Mouse (Mus musculus) forebrain, postnatal 0 days (tissue): Measurements from ENCODE around the gene Tor2a. TPM values are rescaled to one million over a fixed set of nuclear protein-coding genes. Genes with fewer than 3 reads are reported as not detected.

Experiments used
- ATAC-seq: fragments of 200-750 bp; cut with Nextera tagmentation; 2 replicates; pipeline ENCODE4 v1.8.0; 2017; ENCODE audit warnings: mild to moderate bottlenecking, moderate library complexity
- DNase-seq: peaks from one replicate; pipeline ENCODE4 v3.0.0-alpha.2; 2015
- H3K27ac ChIP-seq: fragments of 300-500 bp; sonication (generic); 2 replicates; pipeline ENCODE4 v1.5.1; 2014; ENCODE audit warnings: low read depth, mild to moderate bottlenecking, antibody characterized with exemption, low read length, moderate library complexity, mixed read lengths
- H3K27me3 ChIP-seq: fragments of 300-500 bp; sonication (generic); 2 replicates; pipeline ENCODE4 v1.6.1; 2014; ENCODE audit warnings: mild to moderate bottlenecking, low read length, mixed read lengths; ENCODE audit not compliant: insufficient read depth
- H3K36me3 ChIP-seq: fragments of 300-500 bp; sonication (generic); 2 replicates; pipeline ENCODE4 v1.6.1; 2014; ENCODE audit warnings: mild to moderate bottlenecking, moderate library complexity; ENCODE audit not compliant: insufficient read depth
- H3K4me1 ChIP-seq: fragments of 300-500 bp; sonication (generic); 2 replicates; pipeline ENCODE4 v1.6.1; 2014; ENCODE audit warnings: antibody characterized with exemption; ENCODE audit not compliant: insufficient read depth
- H3K4me2 ChIP-seq: fragments of 300-500 bp; sonication (generic); 2 replicates; pipeline ENCODE4 v1.6.1; 2014; ENCODE audit warnings: low read depth, mild to moderate bottlenecking, moderate library complexity
- H3K4me3 ChIP-seq: fragments of 300-500 bp; sonication (generic); 2 replicates; pipeline ENCODE4 v1.5.1; 2014; ENCODE audit warnings: low read depth, low read length, mixed read lengths
- H3K9ac ChIP-seq: fragments of 300-500 bp; sonication (generic); 2 replicates; pipeline ENCODE4 v1.6.1; 2014; ENCODE audit warnings: mild to moderate bottlenecking
- H3K9me3 ChIP-seq: fragments of 300-500 bp; sonication (generic); 2 replicates; pipeline ENCODE4 v1.6.1; 2016; ENCODE audit warnings: low read length
- CTCF ChIP-seq: sonication (generic); IDR thresholded peaks from 2 replicates; pipeline ENCODE4 v1.5.1; 2016; ENCODE audit warnings: antibody characterized with exemption, control low read depth, low read depth
- WGBS: fragments of 180-500 bp; shearing (Covaris S2); extraction: QIAGEN DNeasy Blood & Tissue Kit; methylation state at CpG from one replicate; pipeline ENCODE4 v1.1.7; 2014; 5-methylcytosine and 5-hydroxymethylcytosine counted together
- polyA plus RNA-seq: library from polyadenylated mRNA; unstranded; fragments of >200 nt; fragmentation: Nextera tagmentation; extraction: Ambion mirVana; gene quantifications from 2 replicates; pipeline ENCODE4 v1.2.1, GENCODE M21; 2015
- total RNA-seq: library from RNA; depleted of rRNA; stranded (reverse); fragments of >200 nt; gene quantifications from 2 replicates; pipeline ENCODE4 v1.2.3, GENCODE M21; 2014

Gene Tor2a
- total and polyA plus RNA-seq, 2 experiments from 2014 or later, result 44.8 to 54.3 TPM

GRCm38 (mm10) chr2:32750199-32750598 lies 6.8 kb upstream of the Tor2a start:
- ATAC-seq, result no peak
- 73% methylated on average over 7 of the region's 7 CpGs for WGBS

DNA sequence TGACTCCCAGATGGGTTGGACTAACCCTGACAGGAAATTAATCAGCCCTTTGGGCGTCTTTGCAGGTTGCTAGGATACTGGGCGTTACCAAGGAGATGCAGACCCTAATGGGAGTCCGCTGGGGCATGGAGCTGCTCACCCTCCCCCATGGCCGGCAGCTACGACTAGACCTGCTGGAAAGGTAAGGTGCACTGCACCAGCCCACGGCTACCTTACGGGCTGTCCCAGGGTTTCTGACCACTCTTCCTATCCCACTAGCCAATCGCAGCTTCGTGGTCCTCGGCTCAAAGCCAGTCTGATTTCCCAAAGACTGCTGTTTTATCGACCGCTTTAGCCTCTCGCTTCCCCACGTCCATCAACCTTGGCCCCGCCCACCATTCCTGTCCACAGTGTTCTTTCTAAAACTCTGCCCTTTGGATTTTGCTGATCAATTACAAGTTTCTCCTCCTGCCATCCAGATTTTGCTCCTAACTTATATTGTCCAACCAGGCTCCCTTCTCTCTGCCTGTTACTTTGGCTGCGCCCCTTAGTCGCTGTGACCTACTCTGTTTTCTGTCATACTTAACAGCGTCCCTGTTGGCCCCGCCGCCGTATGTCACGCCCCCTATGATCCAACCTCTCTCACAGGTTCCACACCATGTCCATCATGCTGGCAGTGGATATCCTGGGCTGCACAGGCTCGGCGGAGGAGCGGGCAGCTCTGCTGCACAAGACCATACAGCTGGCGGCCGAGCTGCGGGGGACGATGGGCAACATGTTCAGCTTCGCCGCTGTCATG lies 6.0 kb upstream of the Tor2a start:
- DNase-seq (peak; percentile 36), ATAC-seq (peak; percentile 83)
- peaks cover 85% of the 10 kb centered on the region for H3K36me3 ChIP-seq
- 10% methylated on average over 31 of the region's 31 CpGs for WGBS
- H3K9ac ChIP-seq, result no peak overlapping the region
- no peaks in the 10 kb centered on the region for H3K4me1 ChIP-seq
- peak overlapping the region; percentile 13 for H3K4me2 ChIP-seq
- no peaks in the 10 kb centered on the region for H3K9me3 ChIP-seq
- no peaks in the 10 kb centered on the region for H3K27me3 ChIP-seq
- no peak overlapping the region for H3K27ac ChIP-seq
- TF ChIP-seq CTCF, result no peak
- no peak overlapping the region for H3K4me3 ChIP-seq

More at GRCm38 (mm10) chr2:32750199-32750598, 6.8 kb upstream of the Tor2a start:
- H3K36me3 ChIP-seq, result peaks cover 94% of the 10 kb centered on the region
- 0 out of 2 replicates have a peak, but pooled peaks have one; percentile 13 for TF ChIP-seq CTCF
- DNase-seq, result no peak
- no peak overlapping the region for H3K4me3 ChIP-seq
- no peaks in the 10 kb centered on the region for H3K27me3 ChIP-seq
- H3K4me2 ChIP-seq, result no peak overlapping the region
- H3K4me1 ChIP-seq, result no peaks in the 10 kb centered on the region
- no peak overlapping the region for H3K27ac ChIP-seq
- H3K9me3 ChIP-seq, result no peaks in the 10 kb centered on the region
- H3K9ac ChIP-seq, result no peak overlapping the region

DNA sequence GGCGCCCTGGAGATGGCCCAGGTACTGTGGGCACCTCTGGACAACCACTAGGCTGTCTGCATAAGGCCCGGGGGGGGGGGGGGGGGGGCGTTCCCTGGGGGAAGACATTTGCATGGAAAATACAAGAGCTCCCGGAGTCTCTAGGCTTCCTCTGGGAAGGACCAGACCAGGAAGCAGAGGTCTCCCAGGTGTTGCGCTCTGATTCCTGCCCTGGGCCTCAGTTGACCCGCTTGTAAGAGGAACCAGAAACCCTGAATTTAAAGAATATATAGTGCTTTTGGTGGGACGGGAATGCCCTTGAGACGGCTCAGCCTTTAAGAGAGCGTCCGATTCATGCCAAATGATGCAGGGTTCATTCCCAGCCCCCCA lies 5.4 kb upstream of the Tor2a start:
- ATAC-seq (no peak), DNase-seq (no peak)
- Histone ChIP-seq H3K9ac (0 out of 2 replicates have a peak overlapping the region, but pooled peaks have one; percentile 10), H3K27ac (no peak overlapping the region), H3K4me2 (peak overlapping the region; percentile 13), H3K4me3 (no peak overlapping the region), H3K36me3 (peaks cover 79% of the 10 kb centered on the region), H3K4me1 (no peaks in the 10 kb centered on the region), H3K9me3 (no peaks in the 10 kb centered on the region), H3K27me3 (no peaks in the 10 kb centered on the region)
- TF ChIP-seq CTCF, result no peak
- 25% methylated on average over 10 of the region's 10 CpGs for WGBS

- ATAC-seq (no peak), DNase-seq (no peak)
- no peaks in the 10 kb centered on the region for H3K9me3 ChIP-seq
- no peak overlapping the region for H3K27ac ChIP-seq
- no peak overlapping the region for H3K4me2 ChIP-seq
- H3K4me3 ChIP-seq, result no peak overlapping the region
- peak; percentile 30; the same call in 1 of the 2 replicates for TF ChIP-seq CTCF
- WGBS, result 66% methylated on average over 10 of the region's 10 CpGs
- H3K9ac ChIP-seq, result no peak overlapping the region
- no peaks in the 10 kb centered on the region for H3K27me3 ChIP-seq
- peaks cover 74% of the 10 kb centered on the region for H3K36me3 ChIP-seq
- no peaks in the 10 kb centered on the region for H3K4me1 ChIP-seq
Measured at GRCm38 (mm10) chr2:32752181-32752580, 4.9 kb upstream of the Tor2a start.

DNA sequence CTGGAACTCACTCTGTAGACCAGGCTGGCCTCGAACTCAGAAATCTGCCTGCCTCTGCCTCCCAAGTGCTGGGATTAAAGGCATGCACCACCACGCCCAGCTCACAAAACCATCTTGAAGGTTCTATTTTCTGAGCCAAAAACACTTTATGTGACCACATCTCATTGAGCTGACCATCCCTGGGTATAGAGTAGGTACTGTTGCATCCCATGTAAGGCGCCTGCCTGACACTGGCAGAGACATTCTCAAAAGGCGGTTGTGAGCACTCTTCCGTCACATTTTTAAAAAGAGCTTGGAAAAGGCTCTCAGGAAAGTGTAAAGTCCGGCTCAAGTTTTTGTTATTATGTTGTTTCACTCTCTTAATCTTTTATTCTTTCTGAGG lies 369 bp upstream of the Tor2a start:
- TF ChIP-seq CTCF, result no peak
- DNase-seq (no peak), ATAC-seq (peak; percentile 10)
- H3K9ac ChIP-seq, result no peak overlapping the region
- H3K36me3 ChIP-seq, result peaks cover 50% of the 10 kb centered on the region
- H3K27me3 ChIP-seq, result no peaks in the 10 kb centered on the region
- no peak overlapping the region for H3K27ac ChIP-seq
- no peak overlapping the region for H3K4me2 ChIP-seq
- H3K4me3 ChIP-seq, result 0 out of 2 replicates have a peak overlapping the region, but pooled peaks have one; percentile 64
- WGBS, result 16% methylated on average over 5 of the region's 6 CpGs
- peaks cover 8% of the 10 kb centered on the region for H3K4me1 ChIP-seq
- H3K9me3 ChIP-seq, result no peaks in the 10 kb centered on the region

DNA sequence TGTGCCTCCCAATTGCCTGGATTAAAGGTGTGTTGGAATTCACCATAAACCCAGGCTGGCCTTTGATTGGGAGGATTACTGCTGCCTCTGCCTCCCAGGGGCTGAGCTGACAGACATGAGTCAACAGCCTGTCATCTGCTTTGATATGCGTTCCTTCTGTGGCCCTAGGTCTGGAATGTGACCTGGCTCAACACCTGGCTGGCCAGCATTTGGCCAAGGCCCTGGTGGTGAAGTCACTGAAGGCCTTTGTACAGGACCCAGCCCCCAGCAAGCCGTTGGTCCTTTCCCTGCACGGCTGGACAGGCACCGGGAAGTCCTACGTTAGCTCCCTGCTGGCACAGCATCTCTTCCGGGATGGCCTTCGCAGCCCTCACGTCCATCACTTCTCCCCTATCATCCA lies 1.5 kb downstream of the Tor2a start:
- no peak overlapping the region for H3K27ac ChIP-seq
- DNase-seq, result no peak
- H3K9me3 ChIP-seq, result no peaks in the 10 kb centered on the region
- no peak for ATAC-seq
- no peak for TF ChIP-seq CTCF
- peaks cover 50% of the 10 kb centered on the region for H3K36me3 ChIP-seq
- H3K4me2 ChIP-seq, result peak overlapping the region; percentile 62; the same call in 1 of the 2 replicates
- no peak overlapping the region for H3K9ac ChIP-seq
- H3K4me3 ChIP-seq, result no peak overlapping the region
- H3K27me3 ChIP-seq, result no peaks in the 10 kb centered on the region
- WGBS, result 83% methylated on average over 8 of the region's 8 CpGs
- H3K4me1 ChIP-seq, result peaks cover 8% of the 10 kb centered on the region

DNA sequence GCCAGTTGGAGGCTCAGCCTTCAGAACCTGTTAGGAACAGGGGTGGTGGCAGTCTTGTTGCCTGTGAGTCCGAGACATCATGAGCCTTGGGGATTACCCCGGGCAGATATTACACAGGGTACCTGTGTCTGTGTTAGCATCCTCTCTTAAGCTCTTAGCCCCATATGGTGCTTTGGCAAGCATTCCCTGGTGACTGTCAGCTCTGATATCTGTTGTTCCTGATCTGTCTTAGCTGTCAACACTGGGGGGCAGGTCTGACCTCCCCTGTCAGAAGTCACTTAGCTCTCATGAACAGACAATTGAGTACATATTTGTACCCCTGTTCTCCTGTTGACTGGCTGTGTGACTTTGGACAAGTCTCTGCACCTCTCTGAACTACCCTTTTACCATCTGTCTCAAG lies 2.0 kb downstream of the Tor2a start:
- TF ChIP-seq CTCF, result no peak
- WGBS, result 88% methylated on average over 2 of the region's 2 CpGs

More for the DNA sequence above, 2.0 kb downstream of the Tor2a start:
- H3K4me1 ChIP-seq, result peaks cover 8% of the 10 kb centered on the region
- H3K27me3 ChIP-seq, result no peaks in the 10 kb centered on the region
- DNase-seq (no peak), ATAC-seq (no peak)
- no peak overlapping the region for H3K9ac ChIP-seq
- H3K4me3 ChIP-seq, result no peak overlapping the region
- no peak overlapping the region for H3K27ac ChIP-seq
- H3K4me2 ChIP-seq, result no peak overlapping the region
- H3K9me3 ChIP-seq, result no peaks in the 10 kb centered on the region
- peaks cover 46% of the 10 kb centered on the region for H3K36me3 ChIP-seq
